Mouse (Mus musculus) lung, embryonic 16.5 days (tissue): ENCODE data around the gene Caskin1. TPM values are rescaled to one million over a fixed set of nuclear protein-coding genes. Genes with fewer than 3 reads are reported as not detected.

Source experiments
- ATAC-seq: fragments of 200-750 bp; cut with Nextera tagmentation; 2 replicates; pipeline ENCODE4 v1.8.0; 2017; ENCODE audit warnings: low read depth, mild to moderate bottlenecking, moderate library complexity
- H3K27ac ChIP-seq: fragments of 300-500 bp; sonication (generic); 2 replicates; pipeline ENCODE4 v1.5.1; 2014; ENCODE audit warnings: mild to moderate bottlenecking, control low read depth, low read length
- H3K27me3 ChIP-seq: fragments of 300-500 bp; sonication (generic); 2 replicates; pipeline ENCODE4 v1.6.1; 2014; ENCODE audit warnings: low read depth, low read length, mixed read lengths; ENCODE audit not compliant: control insufficient read depth, insufficient read depth
- H3K36me3 ChIP-seq: fragments of 300-500 bp; sonication (generic); 2 replicates; pipeline ENCODE4 v1.6.1; 2014; ENCODE audit warnings: low read length; ENCODE audit not compliant: control insufficient read depth, insufficient read depth
- H3K4me1 ChIP-seq: fragments of 300-500 bp; sonication (generic); replicated peaks from 2 replicates; pipeline ENCODE4 v1.6.1; 2014; ENCODE audit warnings: low read length, mixed read lengths; ENCODE audit not compliant: control insufficient read depth, insufficient read depth
- H3K4me2 ChIP-seq: fragments of 300-500 bp; sonication (generic); 2 replicates; pipeline ENCODE4 v1.6.1; 2014; ENCODE audit warnings: low read depth, low read length, control low read depth
- H3K4me3 ChIP-seq: fragments of 300-500 bp; sonication (generic); 2 replicates; pipeline ENCODE4 v1.5.1; 2014; ENCODE audit warnings: mild to moderate bottlenecking, low read length, control low read depth
- H3K9ac ChIP-seq: fragments of 300-500 bp; sonication (generic); 2 replicates; pipeline ENCODE4 v1.6.1; 2014; ENCODE audit warnings: low read length, control low read depth
- H3K9me3 ChIP-seq: fragments of 300-500 bp; sonication (generic); 2 replicates; pipeline ENCODE4 v1.6.1; 2016; ENCODE audit warnings: low read length; ENCODE audit not compliant: control insufficient read depth
- WGBS: fragments of 180-500 bp; shearing (Covaris S2); extraction: QIAGEN DNeasy Blood & Tissue Kit; methylation state at CpG from one replicate; pipeline ENCODE4 v1.1.7; 2014; 5-methylcytosine and 5-hydroxymethylcytosine counted together
- polyA plus RNA-seq: library from polyadenylated mRNA; unstranded; fragments of >200 nt; fragmentation: Nextera tagmentation; extraction: Ambion mirVana; gene quantifications from 2 replicates; pipeline ENCODE4 v1.2.1, GENCODE M21; 2015

The Caskin1 gene
- polyA plus RNA-seq, 1 experiment from 2014 or later = 0.59 TPM

GRCm38 (mm10) chr17:24469336-24469909 is 19.0 kb upstream of the Caskin1 start:
- 16% methylated on average over 7 of the region's 7 CpGs for WGBS
- peak overlapping the region; percentile 94 for H3K4me2 ChIP-seq
- no peaks in the 10 kb centered on the region for H3K9me3 ChIP-seq
- H3K27me3 ChIP-seq = no peaks in the 10 kb centered on the region
- H3K4me1 ChIP-seq = peaks cover 23% of the 10 kb centered on the region
- peak overlapping the region; percentile 86 for H3K4me3 ChIP-seq
- no peaks in the 10 kb centered on the region for H3K36me3 ChIP-seq
- no peak for ATAC-seq
- peak overlapping the region; percentile 94 for H3K9ac ChIP-seq
- peak overlapping the region; percentile 89 for H3K27ac ChIP-seq

GRCm38 (mm10) chr17:24469910-24470602 is 18.3 kb upstream of the Caskin1 start, which contains the start of the genes E4f1 and Pgp:
E4f1 (minus strand) TSS chr17:24470313.
Pgp (plus strand) TSS chr17:24470392.
- peak within 1 kb of the TSS; percentile 89 for H3K27ac ChIP-seq
- peaks cover 23% of the 10 kb centered on the region for H3K4me1 ChIP-seq
- H3K4me2 ChIP-seq = peak within 1 kb of the TSS; percentile 94
- H3K9ac ChIP-seq = peak within 1 kb of the TSS; percentile 94
- peaks cover 4% of the 10 kb centered on the region for H3K36me3 ChIP-seq
- H3K4me3 ChIP-seq = peak within 1 kb of the TSS; percentile 86
- no peaks in the 10 kb centered on the region for H3K9me3 ChIP-seq
- ATAC-seq = peak; percentile 99
- H3K27me3 ChIP-seq = no peaks in the 10 kb centered on the region
- WGBS = under 1% methylated on average over 56 of the region's 75 CpGs

- Histone ChIP-seq H3K9ac (peak overlapping the region; percentile 94), H3K4me3 (peak overlapping the region; percentile 86), H3K9me3 (no peaks in the 10 kb centered on the region), H3K4me2 (peak overlapping the region; percentile 94), H3K27me3 (no peaks in the 10 kb centered on the region), H3K4me1 (peaks cover 23% of the 10 kb centered on the region), H3K36me3 (peaks cover 12% of the 10 kb centered on the region), H3K27ac (peak overlapping the region; percentile 58)
- ATAC-seq = peak; percentile 35
- 1% methylated on average over 67 of the region's 68 CpGs for WGBS
Measured at GRCm38 (mm10) chr17:24470701-24471527, 17.5 kb upstream of the Caskin1 start.

GRCm38 (mm10) chr17:24472512-24472911 is 15.9 kb upstream of the Caskin1 start:
- Histone ChIP-seq H3K27ac (no peak overlapping the region), H3K9me3 (no peaks in the 10 kb centered on the region), H3K4me3 (no peak overlapping the region), H3K36me3 (peaks cover 23% of the 10 kb centered on the region), H3K9ac (no peak overlapping the region; the same call in 1 of the 2 replicates), H3K4me2 (no peak overlapping the region), H3K27me3 (no peaks in the 10 kb centered on the region), H3K4me1 (peaks cover 23% of the 10 kb centered on the region)
- WGBS = 67% methylated on average over 4 of the region's 4 CpGs
- ATAC-seq = no peak

- no peaks in the 10 kb centered on the region for H3K9me3 ChIP-seq
- 74% methylated on average over 6 of the region's 6 CpGs for WGBS
- no peak within 1 kb of the TSS for H3K4me3 ChIP-seq
- no peak within 1 kb of the TSS for H3K27ac ChIP-seq
- H3K4me1 ChIP-seq = peaks cover 29% of the 10 kb centered on the region
- no peak within 1 kb of the TSS for H3K4me2 ChIP-seq
- no peaks in the 10 kb centered on the region for H3K27me3 ChIP-seq
- H3K9ac ChIP-seq = no peak within 1 kb of the TSS
- ATAC-seq = no peak
- peaks cover 23% of the 10 kb centered on the region for H3K36me3 ChIP-seq
Measured at GRCm38 (mm10) chr17:24473612-24474275, 14.7 kb upstream of the Caskin1 start, which contains the start of gene Bricd5. Bricd5 (plus strand) TSS chr17:24473884.

- H3K36me3 ChIP-seq = peaks cover 23% of the 10 kb centered on the region
- 86% methylated on average over 5 of the region's 5 CpGs for WGBS
- H3K4me1 ChIP-seq = peaks cover 29% of the 10 kb centered on the region
Measured at GRCm38 (mm10) chr17:24474557-24474956, 13.8 kb upstream of the Caskin1 start.

GRCm38 (mm10) chr17:24475586-24475985 is 12.8 kb upstream of the Caskin1 start:
- H3K9ac ChIP-seq = no peak overlapping the region
- H3K36me3 ChIP-seq = peaks cover 23% of the 10 kb centered on the region
- ATAC-seq = no peak
- H3K9me3 ChIP-seq = no peaks in the 10 kb centered on the region
- no peak overlapping the region for H3K4me3 ChIP-seq
- peaks cover 33% of the 10 kb centered on the region for H3K4me1 ChIP-seq
- WGBS = 90% methylated on average over 6 of the region's 6 CpGs
- H3K27ac ChIP-seq = no peak overlapping the region
- H3K27me3 ChIP-seq = no peaks in the 10 kb centered on the region
- H3K4me2 ChIP-seq = no peak overlapping the region

More at GRCm38 (mm10) chr17:24474557-24474956, 13.8 kb upstream of the Caskin1 start:
- Histone ChIP-seq H3K27ac (no peak overlapping the region), H3K4me3 (no peak overlapping the region), H3K9ac (no peak overlapping the region), H3K4me2 (no peak overlapping the region), H3K27me3 (no peaks in the 10 kb centered on the region), H3K9me3 (no peaks in the 10 kb centered on the region)
- no peak for ATAC-seq

- no peaks in the 10 kb centered on the region for H3K9me3 ChIP-seq
- no peak for ATAC-seq
- H3K27me3 ChIP-seq = no peaks in the 10 kb centered on the region
- no peak overlapping the region for H3K27ac ChIP-seq
- peaks cover 23% of the 10 kb centered on the region for H3K36me3 ChIP-seq
- no peak overlapping the region for H3K4me2 ChIP-seq
- H3K4me1 ChIP-seq = peaks cover 29% of the 10 kb centered on the region
- H3K4me3 ChIP-seq = no peak overlapping the region
- WGBS = 87% methylated on average over 10 of the region's 10 CpGs
- H3K9ac ChIP-seq = no peak overlapping the region
Measured at GRCm38 (mm10) chr17:24476022-24476776, 12.2 kb upstream of the Caskin1 start.
